ENCODE assay signal across 35 mouse cellular contexts in genomic region chr14:34344361-34344760, GRCm38 (mm10). TPM values are rescaled to one million over a fixed set of nuclear protein-coding genes. Genes with fewer than 3 reads are reported as not detected.
"Had no signal": no experiment of that assay in that cellular context is flagged by ENCODE, and none has a peak within 500 bp of the region (broad histone marks: within the 10 kb centered on the region; RNA-seq: fewer than 3 reads in every experiment).

No protein-coding gene starts in this region.

- ATAC-seq: inflammation-experienced regulatory T-cells, adult 6 months; intestine, embryonic 15.5 days; intestine, postnatal 0 days; liver, embryonic 12.5 days had no signal

- DNase-seq: gastrocnemius, adult 2 months; gastrocnemius, postnatal 10 days; gastrocnemius, postnatal 25 days; heart, adult 2 months; heart, postnatal 4 days; kidney, adult 18-20 months; kidney, adult 8-10 months; kidney, postnatal 10 days; kidney, postnatal 4 days; layer of hippocampus, adult 9-11 months; liver had no signal

- H3K9me3 ChIP-seq: heart, embryonic 13.5 days; heart, embryonic 15.5 days; hindbrain, embryonic 10.5 days; hindbrain, embryonic 12.5 days; hindbrain, embryonic 15.5 days; intestine, embryonic 15.5 days; limb, embryonic 10.5 days; limb, embryonic 12.5 days; liver, embryonic 12.5 days had no signal

- H3K27me3 ChIP-seq: heart, embryonic 13.5 days; heart, embryonic 15.5 days; hindbrain, embryonic 12.5 days; hindbrain, embryonic 15.5 days; intestine, embryonic 15.5 days; limb, embryonic 12.5 days; liver, embryonic 12.5 days had no signal

- H3K4me3 ChIP-seq: gastrocnemius, adult 2 months; heart, adult 2 months; heart, embryonic 13.5 days; heart, embryonic 15.5 days; hindbrain, embryonic 10.5 days; hindbrain, embryonic 12.5 days; hindbrain, embryonic 15.5 days; intestine, embryonic 15.5 days; left cerebral cortex, adult 2 months; limb, embryonic 10.5 days; limb, embryonic 12.5 days; liver, embryonic 12.5 days had no signal

- H3K4me1 ChIP-seq: heart, embryonic 13.5 days; heart, embryonic 15.5 days; hindbrain, embryonic 12.5 days; hindbrain, embryonic 15.5 days; intestine, embryonic 15.5 days; limb, embryonic 10.5 days; limb, embryonic 12.5 days; liver, embryonic 12.5 days had no signal

- H3K27ac ChIP-seq: gastrocnemius, adult 2 months; heart, adult 2 months; heart, embryonic 13.5 days; heart, embryonic 15.5 days; hindbrain, embryonic 10.5 days; hindbrain, embryonic 12.5 days; hindbrain, embryonic 15.5 days; intestine, embryonic 15.5 days; left cerebral cortex, adult 2 months; limb, embryonic 10.5 days; limb, embryonic 12.5 days; liver, embryonic 12.5 days; liver, embryonic 14.5 days had no signal

- H3K9ac ChIP-seq: heart, embryonic 13.5 days; heart, embryonic 15.5 days; hindbrain, embryonic 12.5 days; hindbrain, embryonic 15.5 days; intestine, embryonic 15.5 days; limb, embryonic 12.5 days; liver, embryonic 12.5 days; liver, embryonic 14.5 days had no signal

- H3K4me2 ChIP-seq: heart, embryonic 11.5 days; heart, embryonic 13.5 days; heart, embryonic 15.5 days; hindbrain, embryonic 12.5 days; hindbrain, embryonic 15.5 days; intestine, embryonic 15.5 days; limb, embryonic 12.5 days; liver, embryonic 12.5 days had no signal

RNA-seq across cellular contexts. Expression of gene Fam25c, which starts 10.9 kb away (rescaled TPM):
- total RNA-seq: gastrocnemius, adult 2 months; gastrocnemius, postnatal 10 days; gastrocnemius, postnatal 4 days; granulocyte monocyte progenitor cell, adult 5-6 weeks; heart, adult 2 months; heart, postnatal 25 days; heart, postnatal 4 days; layer of hippocampus, adult 8-10 months; layer of hippocampus, postnatal 25 days; left cerebral cortex, adult 2 months; left cerebral cortex, postnatal 14 days; left cerebral cortex, postnatal 36 days had no signal
- polyA plus RNA-seq: frontal cortex, adult 2 months; heart, adult 2 months; heart, embryonic 11.5 days; heart, embryonic 13.5 days; heart, embryonic 15.5 days; heart, postnatal 0 days; hindbrain, embryonic 10.5 days; hindbrain, embryonic 12.5 days; hindbrain, embryonic 15.5 days; inflammation-experienced regulatory T-cells, adult 6 months; intestine, embryonic 15.5 days; intestine, postnatal 0 days; kidney, embryonic 14.5 days; limb, embryonic 10.5 days; limb, embryonic 12.5 days; liver, embryonic 12.5 days had no signal

RNA-seq across cellular contexts. Expression of gene Sncg, which starts 30.2 kb away (rescaled TPM):
- total RNA-seq: granulocyte monocyte progenitor cell, adult 5-6 weeks had no signal
- polyA plus RNA-seq: inflammation-experienced regulatory T-cells, adult 6 months had no signal

RNA-seq across cellular contexts. Expression of gene Mmrn2, which starts 30.9 kb away (rescaled TPM):
- total RNA-seq: granulocyte monocyte progenitor cell, adult 5-6 weeks had no signal
